Mouse (Mus musculus) frontal cortex, postnatal 14 days (tissue): Measurements from ENCODE around the gene Tnip1.
A peak's percentile ranks its signal among the peaks of the same experiment; 100 is the strongest.

Experiments used
- DNase-seq, 2 experiments: peaks; one replicate each; pipeline ENCODE4 v3.0.0; 2022; ENCODE audit warnings: low spot score in 2 of 2

The Tnip1 gene

GRCm38 (mm10) chr11:54932540-54932939, 30.2 kb downstream of the Tnip1 start:
- no peak for DNase-seq

GRCm38 (mm10) chr11:54931405-54932093, 31.2 kb downstream of the Tnip1 start:
- DNase-seq = peak in 1 of 2 experiments; percentile 39

GRCm38 (mm10) chr11:54930318-54930979, 32.3 kb downstream of the Tnip1 start:
- no peak for DNase-seq

GRCm38 (mm10) chr11:54929744-54930143, 33.0 kb downstream of the Tnip1 start:
- no peak for DNase-seq

- DNase-seq = no peak
These were observed 33.4 kb downstream of the Tnip1 start for GRCm38 (mm10) chr11:54929290-54929689.

- DNase-seq = no peak
These were observed 33.8 kb downstream of the Tnip1 start for GRCm38 (mm10) chr11:54928886-54929285.

GRCm38 (mm10) chr11:54928219-54928618, 34.5 kb downstream of the Tnip1 start:
- no peak for DNase-seq

GRCm38 (mm10) chr11:54927346-54928140, 35.2 kb downstream of the Tnip1 start:
- DNase-seq = no peak

GRCm38 (mm10) chr11:54924145-54924544, 38.6 kb downstream of the Tnip1 start:
- DNase-seq = no peak

- DNase-seq = no peak
These were observed 40.2 kb downstream of the Tnip1 start for GRCm38 (mm10) chr11:54922488-54922887.

- no peak for DNase-seq
These were observed 40.9 kb downstream of the Tnip1 start for GRCm38 (mm10) chr11:54921798-54922197.

GRCm38 (mm10) chr11:54920973-54921580, 41.6 kb downstream of the Tnip1 start:
- no peak for DNase-seq

- no peak for DNase-seq
These were observed 42.4 kb downstream of the Tnip1 start for GRCm38 (mm10) chr11:54920127-54920972.

- DNase-seq = no peak
These were observed 44.4 kb downstream of the Tnip1 start for GRCm38 (mm10) chr11:54918273-54918672.

- no peak for DNase-seq
These were observed 45.3 kb downstream of the Tnip1 start for GRCm38 (mm10) chr11:54917461-54917860.

- DNase-seq = no peak
These were observed 48.9 kb downstream of the Tnip1 start for GRCm38 (mm10) chr11:54913841-54914240.

- DNase-seq = no peak
These were observed 50.0 kb downstream of the Tnip1 start for GRCm38 (mm10) chr11:54912503-54913316.

- no peak for DNase-seq
These were observed 50.8 kb downstream of the Tnip1 start for GRCm38 (mm10) chr11:54911671-54912502.

- DNase-seq = no peak
These were observed 51.5 kb downstream of the Tnip1 start for GRCm38 (mm10) chr11:54911201-54911600.
